Mouse (Mus musculus) layer of hippocampus, postnatal 10 days (tissue): ENCODE measurements around the gene Nps. TPM values are rescaled to one million over a fixed set of nuclear protein-coding genes. Genes with fewer than 3 reads are reported as not detected.
"Not testable (repeated sequence)": the region's sequence is repeated elsewhere in the genome, so short reads cannot be mapped to it uniquely, and the experiment has no call there.

Experiments used
- DNase-seq, 2 experiments: peaks; one replicate each; pipeline ENCODE4 v3.0.0; 2021; ENCODE audit warnings: low spot score in 2 of 2
- long read RNA-seq: library from polyadenylated mRNA; stranded (forward); transcript quantifications from one replicate; pipeline ENCODE4 v2.0.0, GENCODE M21; 2023
- total RNA-seq, 2 experiments: library from RNA; stranded (reverse); gene quantifications; 2 replicates each; pipeline ENCODE4 v1.2.3; 2021

Nps gene
- not detected for total RNA-seq
- long read RNA-seq, result 0 reads

- DNase-seq, result not testable (repeated sequence)
Observed at GRCm38 (mm10) chr7:135258053-135258753, at the start of gene Nps. Gene Nps, plus strand, starts transcription at chr7:135258703.

- DNase-seq, result no peak
Observed at GRCm38 (mm10) chr7:135208947-135209567, 49.4 kb upstream of the Nps start.

- no peak for DNase-seq
Observed at GRCm38 (mm10) chr7:135210296-135210695, 48.2 kb upstream of the Nps start.

GRCm38 (mm10) chr7:135210831-135211230 is 47.7 kb upstream of the Nps start:
- no peak for DNase-seq

- DNase-seq, result no peak
Observed at GRCm38 (mm10) chr7:135212505-135212904, 46.0 kb upstream of the Nps start.

GRCm38 (mm10) chr7:135221475-135221874 is 37.0 kb upstream of the Nps start:
- DNase-seq, result no peak

GRCm38 (mm10) chr7:135226021-135226420 is 32.5 kb upstream of the Nps start:
- DNase-seq, result no peak

- no peak for DNase-seq
Observed at GRCm38 (mm10) chr7:135237152-135237551, 21.4 kb upstream of the Nps start.

GRCm38 (mm10) chr7:135239441-135239840 is 19.1 kb upstream of the Nps start:
- no peak for DNase-seq

GRCm38 (mm10) chr7:135240006-135240405 is 18.5 kb upstream of the Nps start:
- no peak for DNase-seq

GRCm38 (mm10) chr7:135240636-135241035 is 17.9 kb upstream of the Nps start:
- no peak for DNase-seq

- DNase-seq, result no peak
Observed at GRCm38 (mm10) chr7:135244171-135244880, 14.2 kb upstream of the Nps start.

- DNase-seq, result no peak
Observed at GRCm38 (mm10) chr7:135246386-135246785, 12.1 kb upstream of the Nps start.

- DNase-seq, result no peak
Observed at GRCm38 (mm10) chr7:135253249-135253648, 5.3 kb upstream of the Nps start.

GRCm38 (mm10) chr7:135254423-135254822 is 4.1 kb upstream of the Nps start:
- no peak for DNase-seq

GRCm38 (mm10) chr7:135271011-135271410 is 12.5 kb downstream of the Nps start:
- DNase-seq, result no peak

- DNase-seq, result no peak
Observed at GRCm38 (mm10) chr7:135283212-135283611, 24.7 kb downstream of the Nps start.

- DNase-seq, result no peak
Observed at GRCm38 (mm10) chr7:135289976-135290375, 31.5 kb downstream of the Nps start.

GRCm38 (mm10) chr7:135291646-135292236 is 33.2 kb downstream of the Nps start:
- DNase-seq, result peak in 1 of 2 experiments; percentile 5

GRCm38 (mm10) chr7:135294498-135294897 is 36.0 kb downstream of the Nps start:
- DNase-seq, result no peak

- peak; percentile 17 to 19 for DNase-seq
Observed at GRCm38 (mm10) chr7:135304496-135304895, 46.0 kb downstream of the Nps start.
